ENCODE assay signal across 9 mouse cellular contexts in genomic region chr9:102492031-102492795, GRCm38 (mm10). TPM values are rescaled to one million over a fixed set of nuclear protein-coding genes. Genes with fewer than 3 reads are reported as not detected.
DNase-seq lines count a peak whose midpoint lies in the region; ATAC-seq and TF ChIP-seq lines count a peak whose summit lies in the region.
"Had no signal": no experiment of that assay in that cellular context is flagged by ENCODE, and none has a peak within 500 bp of the region (broad histone marks: within the 10 kb centered on the region; RNA-seq: fewer than 3 reads in every experiment).

No protein-coding gene starts in this region.

- WGBS in liver, embryonic 14.5 days (ENCODE audit: insufficient replicate concordance), result 29% methylated on average over 12 of the region's 12 CpGs
- WGBS in liver, embryonic 11.5 days, result 36% methylated on average over 12 of the region's 12 CpGs

- H3K9me3 ChIP-seq in liver, embryonic 14.5 days (ENCODE audit: control insufficient read depth, low read length), result no peaks in the 10 kb centered on the region
- no peaks in the 10 kb centered on the region for H3K9me3 ChIP-seq in liver, embryonic 11.5 days (ENCODE audit: control insufficient read depth, low read length)
- H3K9me3 ChIP-seq: heart, embryonic 15.5 days had no signal

- DNase-seq in cerebellum, postnatal 14 days, result peak; percentile 70 to 82
- DNase-seq in liver, embryonic 14.5 days (ENCODE audit: low read depth in 3 of 3, low spot score in 3 of 3), result no peak
- DNase-seq in liver, embryonic 11.5 days (ENCODE audit: low spot score), result no peak
- peak; percentile 69 for DNase-seq in embryo, embryonic 10 days (ENCODE audit: low spot score)
- DNase-seq in retina, postnatal 1 day, result peak; percentile 49
- DNase-seq in urinary bladder, adult 2 months (ENCODE audit: low spot score), result no peak
- DNase-seq in left cerebral cortex, postnatal 36 days (ENCODE audit: low spot score in 2 of 2), result no peak

- H3K27ac ChIP-seq in liver, embryonic 14.5 days, result no peak overlapping the region
- no peak overlapping the region for H3K27ac ChIP-seq in liver, embryonic 11.5 days (ENCODE audit: low read depth, low read length)
- H3K27ac ChIP-seq: heart, embryonic 15.5 days had no signal

- no peaks in the 10 kb centered on the region for H3K36me3 ChIP-seq in liver, embryonic 14.5 days (replicated peaks; ENCODE audit: control insufficient read depth, insufficient read depth, low read depth)
- H3K36me3 ChIP-seq in liver, embryonic 11.5 days (ENCODE audit: control insufficient read depth, insufficient read depth, low read length), result no peaks in the 10 kb centered on the region
- H3K36me3 ChIP-seq: heart, embryonic 15.5 days had no signal

- intact Hi-C loops in left cerebral cortex, postnatal 36 days (cut with DNase I), result no loop called here

- no peak overlapping the region for H3K4me2 ChIP-seq in liver, embryonic 14.5 days (ENCODE audit: low read depth)
- no peak overlapping the region for H3K4me2 ChIP-seq in liver, embryonic 11.5 days
- H3K4me2 ChIP-seq: heart, embryonic 15.5 days had no signal

- H3K4me3 ChIP-seq in liver, embryonic 14.5 days (ENCODE audit: insufficient read depth in 1 of 2, low read depth in 2 of 2, low read length in 2 of 2), result no peak overlapping the region
- H3K4me3 ChIP-seq in liver, embryonic 11.5 days (ENCODE audit: low read depth, low read length), result no peak overlapping the region
- H3K4me3 ChIP-seq: heart, embryonic 15.5 days had no signal

- no peak overlapping the region for H3K9ac ChIP-seq in liver, embryonic 14.5 days (replicated peaks)
- H3K9ac ChIP-seq in liver, embryonic 11.5 days (ENCODE audit: low read depth, low read length), result no peak overlapping the region
- H3K9ac ChIP-seq: heart, embryonic 15.5 days had no signal

- H3K27me3 ChIP-seq in liver, embryonic 14.5 days (ENCODE audit: control insufficient read depth, insufficient read depth, low read length), result no peaks in the 10 kb centered on the region
- H3K27me3 ChIP-seq in liver, embryonic 11.5 days (replicated peaks; ENCODE audit: control insufficient read depth, insufficient read depth, low read length), result no peaks in the 10 kb centered on the region

- ATAC-seq in cerebellum, adult (ENCODE audit: insufficient number of reproducible peaks, low FRiP score, low TSS enrichment), result no peak
- ATAC-seq in liver, embryonic 14.5 days (ENCODE audit: insufficient read depth), result no peak
- no peak for ATAC-seq in liver, embryonic 11.5 days (replicated peaks; ENCODE audit: low FRiP score)

- no peaks in the 10 kb centered on the region for H3K4me1 ChIP-seq in liver, embryonic 14.5 days (replicated peaks; ENCODE audit: control insufficient read depth in 2 of 2, insufficient read depth in 2 of 2, low read length in 1 of 2)
- no peaks in the 10 kb centered on the region for H3K4me1 ChIP-seq in liver, embryonic 11.5 days (replicated peaks; ENCODE audit: control insufficient read depth, insufficient read depth, low read length)

- no peak for TF ChIP-seq EP300 in liver, embryonic 14.5 days (IDR thresholded peaks at IDR 0.05; ENCODE audit: low read depth)

- peak; percentile 44 for TF ChIP-seq CTCF in liver, embryonic 14.5 days (IDR thresholded peaks at IDR 0.05; ENCODE audit: low read depth)

RNA-seq across cellular contexts. Expression of gene Ky, which starts 13.3 kb away (rescaled TPM):
- 0.01 TPM in 1 of 2 replicates, not detected in the other for polyA plus RNA-seq in liver, embryonic 14.5 days (2012; rRNA removed)
- polyA plus RNA-seq in liver, embryonic 14.5 days (2014; fragmentation: Nextera tagmentation; extraction: Ambion mirVana), result not detected in 2 replicates
- polyA plus RNA-seq in liver, embryonic 11.5 days (2014; fragmentation: Nextera tagmentation; extraction: Ambion mirVana), result not detected in 2 replicates
- polyA plus RNA-seq in urinary bladder, adult 2 months (2012; rRNA removed), result 0.15 and 0.21 TPM in 2 replicates
- total RNA-seq in left cerebral cortex, postnatal 36 days (2021), result 1 to 10 TPM; 2.4 to 3.4 TPM

Comparison
In these comparisons a context has a peak if more than half of its experiments do, and no peak if none do; other contexts are left out.
1. DNase-seq: peak in cerebellum, postnatal 14 days (2 of 2), embryo, embryonic 10 days (single experiment) and retina, postnatal 1 day (single experiment); none in liver, embryonic 14.5 days (0 of 3), liver, embryonic 11.5 days (single experiment), urinary bladder, adult 2 months (single experiment) and left cerebral cortex, postnatal 36 days (0 of 2).